Mouse (Mus musculus) gastrocnemius, postnatal 10 days (tissue): ENCODE data around the gene Shq1. TPM values are rescaled to one million over a fixed set of nuclear protein-coding genes. Genes with fewer than 3 reads are reported as not detected.

Experiments
- DNase-seq: peaks from one replicate; pipeline ENCODE4 v3.0.0; 2021; ENCODE audit warnings: mixed read lengths
- total RNA-seq, 2 experiments: library from RNA; stranded (reverse); gene quantifications; 2 replicates each; pipeline ENCODE4 v1.2.3; 2021

The Shq1 gene
- total RNA-seq, 2 experiments from 2014 or later = 2.9 to 3.3 TPM

- DNase-seq = no peak
Observed at GRCm38 (mm10) chr6:100601634-100602033, 69.3 kb downstream of the Shq1 start.

- no peak for DNase-seq
Observed at GRCm38 (mm10) chr6:100593857-100594256, 77.1 kb downstream of the Shq1 start.

GRCm38 (mm10) chr6:100592991-100593390, 78.0 kb downstream of the Shq1 start:
- no peak for DNase-seq

- no peak for DNase-seq
Observed at GRCm38 (mm10) chr6:100590602-100591001, 80.4 kb downstream of the Shq1 start.

- no peak for DNase-seq
Observed at GRCm38 (mm10) chr6:100588876-100589275, 82.1 kb downstream of the Shq1 start.

- DNase-seq = no peak
Observed at GRCm38 (mm10) chr6:100586758-100587157, 84.2 kb downstream of the Shq1 start.

GRCm38 (mm10) chr6:100581951-100582350, 89.0 kb downstream of the Shq1 start:
- no peak for DNase-seq

- no peak for DNase-seq
Observed at GRCm38 (mm10) chr6:100581056-100581455, 89.9 kb downstream of the Shq1 start.

GRCm38 (mm10) chr6:100577590-100577989, 93.4 kb downstream of the Shq1 start:
- DNase-seq = no peak

- DNase-seq = no peak
Observed at GRCm38 (mm10) chr6:100576171-100576570, 94.8 kb downstream of the Shq1 start.

GRCm38 (mm10) chr6:100566774-100567173, 104.2 kb downstream of the Shq1 start:
- no peak for DNase-seq

GRCm38 (mm10) chr6:100564516-100564915, 106.4 kb downstream of the Shq1 start:
- DNase-seq = no peak

GRCm38 (mm10) chr6:100563552-100564341, 107.2 kb downstream of the Shq1 start:
- peak; percentile 62 for DNase-seq

GRCm38 (mm10) chr6:100562719-100563551, 108.0 kb downstream of the Shq1 start:
- peak; percentile 31 for DNase-seq

- no peak for DNase-seq
Observed at GRCm38 (mm10) chr6:100558057-100558456, 112.9 kb downstream of the Shq1 start.

- DNase-seq = no peak
Observed at GRCm38 (mm10) chr6:100542154-100542997, 128.6 kb downstream of the Shq1 start.

- peak; percentile 29 for DNase-seq
Observed at GRCm38 (mm10) chr6:100539698-100540097, 131.3 kb downstream of the Shq1 start.

GRCm38 (mm10) chr6:100538570-100538969, 132.4 kb downstream of the Shq1 start:
- no peak for DNase-seq

- no peak for DNase-seq
Observed at GRCm38 (mm10) chr6:100537987-100538386, 133.0 kb downstream of the Shq1 start.

GRCm38 (mm10) chr6:100537042-100537441, 133.9 kb downstream of the Shq1 start:
- DNase-seq = no peak

- no peak for DNase-seq
Observed at GRCm38 (mm10) chr6:100533364-100533763, 137.6 kb downstream of the Shq1 start.

GRCm38 (mm10) chr6:100532326-100532725, 138.6 kb downstream of the Shq1 start:
- peak; percentile 71 for DNase-seq
